Mouse (Mus musculus) cerebellum, adult 2 months (tissue): ENCODE results near the gene Disp3.

ENCODE experiments used
- CTCF ChIP-seq: fragments of 200-500 bp; IDR thresholded peaks from 2 replicates; pipeline ENCODE4 v1.5.1; 2011; ENCODE audit warnings: low read depth, mild to moderate bottlenecking, control low read depth, low read length, moderate library complexity, borderline replicate concordance; ENCODE audit not compliant: insufficient read depth
- POLR2A ChIP-seq: fragments of 200-500 bp; IDR thresholded peaks from 2 replicates; pipeline ENCODE4 v1.6.1; 2011; ENCODE audit warnings: low read length, control low read depth, borderline replicate concordance; ENCODE audit not compliant: insufficient read depth

DNA sequence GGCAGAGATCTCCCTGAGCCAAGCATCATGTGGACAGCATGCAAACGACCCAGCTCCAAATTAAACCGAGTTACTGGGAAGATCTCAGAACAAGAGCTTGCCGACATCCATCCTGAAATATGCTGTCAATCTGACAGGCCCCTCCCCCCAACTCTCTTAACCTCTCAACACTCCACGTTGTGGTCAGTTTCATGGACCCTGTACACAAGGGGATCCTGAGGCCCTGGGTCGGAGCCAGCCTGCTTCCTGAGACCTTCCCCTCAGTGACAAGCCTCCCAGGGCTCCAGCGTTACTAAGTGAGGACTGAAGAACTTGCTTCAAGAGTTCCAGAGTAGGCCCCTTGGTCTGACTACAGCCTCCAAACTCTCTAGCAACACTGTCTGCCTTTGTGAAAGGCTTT is 48.8 kb downstream of the Disp3 start:
- TF ChIP-seq POLR2A (no peak), CTCF (no peak)
